Mouse (Mus musculus): Measurements from ENCODE around the gene Gdpd4. TPM values are rescaled to one million over a fixed set of nuclear protein-coding genes. Genes with fewer than 3 reads are reported as not detected.

Gene Gdpd4
- not detected for total RNA-seq (2022)

DNA sequence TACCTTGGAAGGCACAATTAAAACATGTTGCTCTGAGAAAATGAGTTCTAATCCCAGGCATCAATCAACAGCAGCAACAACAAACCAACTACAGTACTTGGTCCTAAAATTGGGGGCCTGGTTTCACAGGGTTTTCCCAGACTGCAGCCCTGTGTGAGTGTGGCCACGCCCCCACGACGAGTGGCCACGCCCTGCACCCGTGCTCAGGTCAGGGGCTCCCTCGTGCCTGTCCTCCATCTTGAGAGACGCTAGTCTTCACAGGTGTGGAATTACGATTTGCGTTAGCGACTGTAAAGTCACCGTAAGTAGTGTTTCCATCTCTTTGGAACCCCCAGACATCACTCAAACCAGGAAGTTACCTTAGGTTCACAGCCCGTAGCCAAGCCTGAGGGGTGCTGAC lies at the start of gene Gdpd4:
Gene Gdpd4 (plus strand): TSS at position 214 of the 400 bp plus-strand sequence.
- no peak for DNase-seq

- no peak for DNase-seq
Measured at GRCm38 (mm10) chr7:97872396-97872795, 47.4 kb upstream of the Gdpd4 start.

DNA sequence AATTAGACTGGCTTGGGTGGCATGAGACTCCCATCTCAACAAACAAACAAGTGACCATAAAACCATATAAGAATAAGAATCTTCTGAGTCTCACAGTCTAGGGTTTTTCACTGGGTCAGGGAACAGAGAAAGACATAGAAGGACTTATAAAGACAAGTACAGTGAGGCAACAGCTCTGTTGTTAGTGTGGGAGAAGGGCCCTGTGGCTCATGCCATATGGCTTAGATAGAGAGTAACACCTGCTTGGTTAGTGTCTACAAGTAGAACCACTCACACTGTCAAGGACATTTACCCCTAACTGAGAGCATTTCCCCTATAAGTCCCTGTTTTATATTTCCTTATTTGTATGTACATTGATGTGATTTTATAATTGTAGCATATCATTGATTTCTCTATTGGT lies 46.4 kb upstream of the Gdpd4 start:
- DNase-seq, result no peak

DNA sequence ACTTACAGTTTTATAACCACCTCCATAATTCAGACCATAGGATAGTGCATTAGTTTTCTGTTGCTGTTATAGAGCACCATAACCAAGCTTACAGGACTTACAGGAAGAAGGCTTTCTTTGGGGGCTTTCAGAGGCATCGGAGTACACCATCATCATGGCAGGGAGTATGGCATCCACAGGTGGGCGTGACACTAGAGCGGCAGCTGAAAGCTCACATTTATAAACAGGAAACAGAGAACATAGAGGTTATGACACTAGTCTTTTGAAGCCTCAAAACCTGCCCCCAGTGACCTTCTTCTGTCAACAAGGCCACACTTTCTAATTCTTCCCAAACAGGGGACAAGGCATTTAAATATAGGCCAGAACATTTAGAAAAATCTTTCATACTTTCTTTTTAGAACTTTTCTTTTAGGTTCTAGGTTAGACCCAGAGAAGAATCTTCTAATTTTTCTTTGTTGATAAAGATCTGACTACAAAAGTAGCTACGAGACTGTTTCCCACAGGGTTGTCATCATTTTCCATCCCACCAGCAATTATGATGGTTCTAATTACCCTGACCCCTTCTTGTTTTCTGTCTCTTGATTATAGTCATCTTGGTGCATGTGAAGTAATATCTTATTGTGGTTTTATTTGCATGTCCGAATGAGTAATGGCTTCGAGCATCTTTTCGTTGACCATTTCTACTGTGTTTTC lies 41.8 kb upstream of the Gdpd4 start:
- no peak for DNase-seq

- no peak for DNase-seq
Measured at GRCm38 (mm10) chr7:97911646-97912045, 8.1 kb upstream of the Gdpd4 start.

GRCm38 (mm10) chr7:97914833-97915516 lies 4.8 kb upstream of the Gdpd4 start:
- no peak for DNase-seq

GRCm38 (mm10) chr7:97925819-97926218 lies 6.1 kb downstream of the Gdpd4 start:
- DNase-seq, result no peak

DNA sequence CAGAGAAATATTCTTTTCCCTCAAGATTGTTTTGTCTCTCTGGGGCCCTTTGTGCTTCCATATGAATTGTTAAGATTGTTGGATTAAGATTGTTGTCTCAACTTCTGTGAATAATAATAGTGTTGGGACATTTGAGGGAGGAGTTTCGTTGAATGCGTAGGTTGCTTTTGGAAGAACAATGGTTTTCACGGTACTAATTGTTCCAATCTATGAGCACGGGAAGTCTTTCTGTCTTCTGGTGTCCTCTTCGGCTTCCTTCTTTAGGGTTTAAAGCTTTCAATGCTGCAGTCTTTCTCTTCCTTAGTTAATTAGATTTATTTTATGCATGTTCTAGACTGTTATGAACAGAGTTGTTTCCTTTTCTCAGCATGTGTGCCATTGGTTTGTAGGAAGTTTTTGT lies 7.2 kb downstream of the Gdpd4 start:
- no peak for DNase-seq

DNA sequence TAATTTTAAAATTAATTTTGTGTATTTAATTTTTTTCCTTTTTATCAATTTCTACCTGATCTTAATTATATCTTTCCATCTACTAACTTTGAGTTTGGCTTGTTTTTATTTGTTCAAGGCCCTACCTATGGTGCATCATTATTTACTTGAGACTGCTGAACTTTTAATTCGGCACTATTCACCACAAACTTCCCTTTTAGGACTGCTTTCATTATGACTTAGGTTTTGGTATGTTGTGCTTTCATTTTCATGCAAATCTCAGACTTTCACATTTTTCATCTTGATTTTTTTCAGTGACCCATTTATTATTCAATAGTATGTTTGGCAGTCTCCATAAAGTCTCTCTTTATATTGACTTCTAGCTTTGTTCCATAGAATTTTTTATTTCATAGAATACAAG lies 24.7 kb downstream of the Gdpd4 start:
- no peak for DNase-seq

DNA sequence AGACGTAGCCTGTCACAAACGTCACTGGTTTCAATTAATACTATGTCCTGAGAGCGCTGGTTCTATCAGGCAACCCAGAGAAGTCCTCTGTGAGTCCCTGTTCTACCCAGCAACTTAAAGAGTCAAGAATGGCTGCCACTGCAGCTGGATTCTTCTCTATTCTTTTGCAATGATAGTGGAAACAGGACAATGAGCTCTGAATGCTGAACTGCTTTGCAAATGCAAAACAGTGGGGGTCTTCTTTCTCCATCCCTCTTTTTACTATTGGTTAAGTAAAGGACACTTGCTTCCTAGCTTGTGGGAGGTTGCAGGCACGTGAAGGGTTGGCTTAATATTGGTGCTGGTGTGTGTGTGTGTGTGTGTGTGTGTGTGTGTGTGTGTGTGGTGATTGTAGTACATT lies 52.7 kb downstream of the Gdpd4 start:
- DNase-seq, result no peak

DNA sequence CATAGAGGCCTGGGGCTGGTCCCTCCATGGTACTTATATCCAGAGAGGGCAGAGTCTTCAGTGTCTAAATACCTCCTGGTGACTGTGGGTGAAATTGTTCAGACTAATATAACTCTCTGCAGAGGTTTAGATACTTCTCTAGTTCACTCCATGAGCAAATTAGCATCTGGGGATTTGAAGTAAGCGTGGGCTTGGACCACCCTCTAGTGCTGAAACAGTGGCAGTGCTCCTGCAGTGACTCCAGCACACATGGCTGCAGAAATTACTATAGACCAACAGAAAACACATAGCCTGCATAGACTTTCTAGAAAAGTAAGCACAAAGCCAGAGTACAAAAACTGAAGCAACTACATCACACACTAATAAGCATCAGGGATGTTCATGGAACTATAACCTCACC lies 57.7 kb downstream of the Gdpd4 start:
- peak; percentile 37 for DNase-seq

GRCm38 (mm10) chr7:97984108-97984834 lies 64.5 kb downstream of the Gdpd4 start:
- DNase-seq, result no peak

DNA sequence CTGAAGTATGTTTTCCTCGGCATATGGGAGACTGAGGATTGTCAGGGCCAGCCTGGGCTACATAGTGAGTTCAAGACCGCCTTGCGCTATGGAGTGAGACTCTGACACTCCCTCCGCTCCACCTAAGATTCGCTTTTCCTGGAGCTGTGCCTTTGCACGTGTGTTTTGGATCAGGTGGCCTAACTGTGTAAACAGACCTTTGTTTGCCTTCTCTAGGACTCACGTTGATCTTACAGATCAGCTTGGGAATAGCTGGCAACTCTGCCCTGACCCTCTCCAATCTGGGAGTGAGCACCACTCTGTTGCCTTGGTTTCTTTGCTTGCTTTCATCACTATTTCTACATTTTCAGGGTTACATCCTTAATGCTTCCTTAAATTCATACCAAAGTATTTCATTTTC lies 82.9 kb downstream of the Gdpd4 start:
- no peak for DNase-seq

GRCm38 (mm10) chr7:98048101-98048824 lies 128.5 kb downstream of the Gdpd4 start:
- no peak for DNase-seq

- peak; percentile 27 for DNase-seq
Measured at GRCm38 (mm10) chr7:98051980-98052379, 132.2 kb downstream of the Gdpd4 start.

DNA sequence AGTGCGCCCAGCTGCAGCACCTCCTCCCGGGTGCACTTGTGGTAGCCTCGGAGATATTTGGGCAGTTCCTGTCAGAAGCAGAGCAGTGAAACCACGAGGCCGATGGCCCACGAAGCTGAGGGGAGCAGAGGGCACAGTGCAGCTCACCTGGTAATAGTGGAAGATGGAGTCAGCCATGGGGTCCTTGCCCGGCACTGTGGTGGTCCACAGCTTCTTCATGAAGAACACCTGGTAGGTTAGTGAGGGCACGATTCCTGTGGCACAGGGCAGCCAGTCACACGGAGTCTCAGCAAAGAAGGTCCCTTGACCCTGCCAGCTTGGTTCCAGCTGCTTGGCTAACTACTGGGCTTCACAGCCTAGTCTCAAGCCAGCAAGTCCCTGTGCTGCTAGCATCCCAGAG lies 134.7 kb downstream of the Gdpd4 start:
- DNase-seq, result no peak

GRCm38 (mm10) chr7:98054942-98055341 lies 135.2 kb downstream of the Gdpd4 start:
- DNase-seq, result no peak

DNA sequence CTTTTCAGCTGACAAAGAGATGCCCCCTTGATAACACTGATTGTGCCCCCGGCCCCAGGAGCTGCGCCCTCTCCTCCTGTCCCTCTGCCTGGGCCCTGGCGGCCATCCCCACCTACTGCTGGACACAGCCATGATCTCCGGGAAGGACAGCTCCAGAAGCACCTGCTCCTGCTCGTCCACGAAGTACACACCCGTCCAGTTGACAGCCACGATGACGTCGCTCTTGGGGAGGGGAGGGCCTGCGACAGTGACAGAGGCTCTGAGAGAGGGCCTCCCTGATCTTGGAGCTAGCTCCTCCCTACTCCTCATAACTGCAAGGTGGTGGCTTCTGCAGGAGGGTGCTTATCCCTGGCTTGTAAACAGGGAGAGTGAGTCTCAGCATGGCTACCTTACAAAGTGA lies 146.5 kb downstream of the Gdpd4 start:
- no peak for DNase-seq

DNA sequence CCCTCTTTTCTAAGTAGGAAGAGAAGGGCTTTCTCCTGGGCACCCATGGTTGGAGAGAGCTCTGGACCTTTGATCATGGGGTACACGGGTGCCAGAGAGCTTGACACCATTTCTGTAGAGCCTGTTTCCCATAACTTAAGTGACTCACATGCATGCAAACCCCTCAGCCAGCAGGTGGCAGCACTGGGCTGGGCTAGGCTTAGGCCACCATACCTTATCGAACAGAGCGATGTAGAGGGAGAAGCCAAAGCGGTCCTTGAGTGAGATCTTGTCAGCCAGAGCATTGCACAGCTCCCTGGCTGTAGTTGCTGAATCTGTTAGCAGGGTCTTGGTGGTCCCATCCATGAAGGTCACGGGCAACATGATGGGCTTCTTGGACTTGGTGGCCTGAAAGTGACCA lies 151.9 kb downstream of the Gdpd4 start:
- peak; percentile 66 for DNase-seq

GRCm38 (mm10) chr7:98077453-98077852 lies 157.7 kb downstream of the Gdpd4 start:
- no peak for DNase-seq

- DNase-seq, result no peak
Measured at GRCm38 (mm10) chr7:98082376-98082775, 162.6 kb downstream of the Gdpd4 start.

- no peak for DNase-seq
Measured at GRCm38 (mm10) chr7:98084541-98085293, 165.0 kb downstream of the Gdpd4 start.

All from adrenal gland, adult 8-10 months (tissue).